Mouse (Mus musculus): Measurements from ENCODE around the gene Snx33.

Gene Snx33

DNA sequence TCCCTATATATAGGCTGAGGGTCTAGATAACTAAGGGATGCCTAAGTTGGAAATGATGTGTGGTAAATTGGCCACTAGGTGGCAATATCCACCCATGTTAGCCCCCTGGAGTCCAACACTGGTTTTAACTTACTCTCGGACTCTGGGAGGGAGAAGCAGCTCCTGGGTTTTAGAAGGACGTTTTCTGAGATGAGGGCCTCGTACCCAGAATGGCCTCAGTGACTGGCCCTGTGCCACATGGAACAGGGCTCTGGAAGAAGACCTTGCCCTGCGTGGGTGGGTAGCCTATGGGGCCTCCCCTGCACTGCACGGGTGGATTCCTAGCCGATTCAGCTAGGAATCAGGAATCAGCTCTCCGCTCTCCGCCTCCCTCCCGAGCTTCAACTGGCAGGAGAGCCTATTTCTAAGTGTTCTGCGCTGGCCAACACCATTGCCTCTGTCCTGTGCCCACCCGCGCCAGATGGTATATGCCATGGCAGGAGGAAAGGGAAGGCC, 36.6 kb downstream of the Snx33 start:
- peak; percentile 50 to 63 for DNase-seq (ENCODE audit: low read depth in 2 of 2, low spot score in 2 of 2)

DNA sequence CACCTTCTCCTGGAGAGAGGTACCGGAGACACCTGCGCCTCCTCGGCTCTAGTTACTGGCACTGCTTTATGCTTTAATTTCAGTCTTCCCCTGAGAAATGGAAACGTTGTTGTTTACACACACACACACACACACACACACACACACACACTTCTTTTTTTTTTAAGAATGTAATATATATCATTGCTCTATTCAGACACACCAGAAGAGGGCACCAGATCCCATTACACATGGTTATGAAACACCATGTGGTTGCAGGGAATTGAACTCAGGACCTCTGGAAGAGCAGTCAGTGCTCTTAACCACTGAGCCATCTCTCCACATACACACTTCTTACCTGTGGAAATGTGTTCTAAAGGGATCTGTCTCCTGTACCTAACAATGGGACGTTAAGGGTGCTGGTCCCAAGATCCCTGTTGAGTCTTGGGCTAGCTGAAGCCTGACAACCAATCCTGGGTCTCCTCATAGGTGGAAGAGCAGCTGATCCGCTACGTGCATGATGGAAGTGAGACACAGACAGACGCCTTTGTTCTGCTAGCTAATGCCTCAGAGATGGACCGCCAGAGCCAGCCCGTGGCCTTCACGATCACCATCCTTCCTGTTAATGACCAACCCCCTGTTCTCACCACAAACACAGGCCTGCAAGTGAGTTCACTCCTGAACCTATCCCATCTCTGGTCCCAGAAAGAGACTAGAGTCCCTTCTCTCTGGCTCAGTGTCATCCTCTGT, 37.5 kb downstream of the Snx33 start:
- DNase-seq (ENCODE audit: low read depth in 2 of 2, low spot score in 2 of 2), result no peak

GRCm38 (mm10) chr9:56889817-56890216, 38.4 kb downstream of the Snx33 start:
- peak; percentile 58 to 64 for DNase-seq (ENCODE audit: low read depth in 2 of 2, low spot score in 2 of 2)

DNA sequence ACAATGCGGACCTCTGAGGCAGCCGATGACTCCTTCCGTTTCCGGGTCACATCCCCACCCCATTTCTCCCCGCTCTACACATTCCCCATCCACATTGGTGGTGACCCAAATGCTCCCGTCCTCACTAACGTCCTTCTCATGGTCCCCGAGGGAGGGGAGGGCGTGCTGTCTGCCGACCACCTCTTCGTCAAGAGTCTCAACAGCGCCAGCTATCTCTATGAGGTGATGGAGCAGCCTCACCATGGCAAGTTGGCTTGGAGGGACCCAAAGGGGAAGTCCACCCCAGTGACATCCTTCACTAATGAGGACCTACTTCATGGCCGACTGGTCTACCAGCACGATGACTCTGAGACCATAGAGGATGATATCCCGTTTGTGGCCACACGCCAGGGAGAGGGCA, 40.6 kb downstream of the Snx33 start:
- DNase-seq (ENCODE audit: low read depth in 2 of 2, low spot score in 2 of 2), result no peak

- no peak for DNase-seq (ENCODE audit: low read depth in 2 of 2, low spot score in 2 of 2)
Observed at GRCm38 (mm10) chr9:56886601-56887000, 41.6 kb downstream of the Snx33 start.

DNA sequence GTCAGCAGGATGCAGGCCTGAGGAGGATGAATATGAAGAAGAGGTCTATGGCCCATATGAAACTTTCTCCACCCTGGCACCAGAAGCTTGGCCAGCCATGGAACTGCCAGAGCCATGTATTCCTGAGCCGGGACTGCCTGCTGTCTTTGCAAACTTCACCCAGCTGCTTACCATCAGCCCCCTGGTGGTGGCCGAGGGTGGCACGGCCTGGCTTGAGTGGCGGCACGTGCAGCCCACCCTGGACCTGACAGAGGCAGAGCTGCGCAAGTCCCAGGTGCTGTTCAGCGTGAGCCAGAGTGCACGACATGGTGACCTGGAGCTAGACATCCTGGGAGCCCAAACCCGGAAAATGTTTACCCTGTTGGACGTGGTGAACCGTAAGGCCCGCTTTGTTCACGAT, 42.1 kb downstream of the Snx33 start:
- no peak for DNase-seq (ENCODE audit: low read depth in 2 of 2, low spot score in 2 of 2)

- DNase-seq (ENCODE audit: low read depth in 2 of 2, low spot score in 2 of 2), result no peak
Observed at GRCm38 (mm10) chr9:56884328-56884727, 43.8 kb downstream of the Snx33 start.

GRCm38 (mm10) chr9:56883470-56883869, 44.7 kb downstream of the Snx33 start:
- DNase-seq (ENCODE audit: low read depth in 2 of 2, low spot score in 2 of 2), result no peak

DNA sequence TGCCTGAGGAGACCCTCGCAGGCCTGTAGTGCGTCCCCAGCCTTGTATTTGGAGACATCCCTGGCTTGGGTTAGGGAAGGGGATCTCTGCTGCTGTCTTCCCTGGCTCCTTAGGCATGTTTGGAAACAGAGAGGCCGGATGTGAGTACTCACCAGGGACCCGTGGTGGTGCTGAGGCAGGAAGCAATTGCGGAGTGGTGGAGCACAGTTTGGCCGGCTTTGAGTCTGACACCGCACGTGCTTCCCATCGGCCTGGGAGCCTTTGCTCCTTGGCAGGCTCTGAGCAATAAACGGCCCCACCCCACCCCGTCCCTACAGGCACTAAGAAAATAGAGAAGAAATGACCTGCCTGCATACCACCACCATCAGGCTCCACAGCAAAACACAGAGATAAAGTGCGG, 45.4 kb downstream of the Snx33 start:
- no peak for DNase-seq (ENCODE audit: low read depth in 2 of 2, low spot score in 2 of 2)

DNA sequence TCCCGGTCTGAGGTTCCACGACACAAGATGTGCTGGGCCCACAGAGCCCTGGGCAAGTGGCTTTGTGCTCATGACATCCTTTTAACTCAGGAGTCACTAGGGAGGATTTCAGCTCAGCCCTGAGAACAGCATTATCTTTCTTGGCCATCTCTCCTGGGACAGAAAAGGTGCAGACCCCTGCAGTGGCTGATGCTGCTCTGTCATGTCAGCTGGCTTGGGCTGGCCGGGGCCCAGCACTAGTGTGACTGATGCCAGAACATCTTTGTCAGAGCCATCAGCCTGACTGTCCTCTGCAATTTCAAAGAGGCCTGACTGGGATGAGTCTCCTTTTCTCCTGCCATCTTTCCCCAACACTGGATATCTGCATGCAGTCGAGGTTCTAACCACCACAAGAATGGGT, 45.9 kb downstream of the Snx33 start:
- no peak for DNase-seq (ENCODE audit: low read depth in 2 of 2, low spot score in 2 of 2)

- no peak for DNase-seq (ENCODE audit: low read depth in 2 of 2, low spot score in 2 of 2)
Observed at GRCm38 (mm10) chr9:56881539-56882082, 46.6 kb downstream of the Snx33 start.

DNA sequence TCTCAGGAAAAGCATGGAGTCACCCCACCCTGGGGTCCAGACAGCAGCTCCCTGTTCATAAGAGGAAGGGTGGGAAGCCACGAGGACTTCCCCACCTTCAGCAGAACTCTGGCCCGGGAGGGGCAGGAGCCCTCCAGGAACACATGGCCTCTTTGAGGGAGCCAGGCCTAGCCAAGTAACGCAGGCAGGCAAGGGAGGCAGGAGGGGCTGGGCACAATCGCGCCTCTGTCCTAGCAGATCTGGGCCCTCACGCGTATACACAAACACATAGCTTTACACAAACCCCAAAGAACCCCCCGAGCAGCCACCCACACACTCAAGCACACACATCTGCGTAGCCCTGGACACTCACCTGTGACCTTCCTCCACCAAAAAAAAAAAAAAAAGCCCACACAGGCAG, 47.4 kb downstream of the Snx33 start:
- no peak for DNase-seq (ENCODE audit: low read depth in 2 of 2, low spot score in 2 of 2)

DNA sequence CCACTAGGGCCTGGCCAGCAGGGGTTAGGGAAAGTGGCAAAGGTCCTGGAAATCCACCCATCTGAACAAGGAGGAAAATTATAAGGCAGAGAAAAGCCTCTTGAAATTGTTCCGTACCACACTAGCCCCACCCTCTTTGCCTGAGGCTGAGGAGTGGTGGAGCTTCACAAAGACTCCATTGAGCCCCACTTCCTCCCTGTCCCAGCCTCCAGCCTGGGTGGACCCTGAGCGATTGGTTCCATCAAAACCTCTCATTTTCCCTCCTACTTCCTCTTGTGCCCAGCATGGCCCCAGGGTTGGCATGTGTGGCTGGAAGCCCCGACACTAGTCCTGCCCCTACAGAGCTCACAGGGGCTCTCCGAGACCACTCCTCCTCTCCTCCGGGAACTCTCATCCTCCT, 50.9 kb downstream of the Snx33 start:
- no peak for DNase-seq (ENCODE audit: low read depth in 2 of 2, low spot score in 2 of 2)

DNA sequence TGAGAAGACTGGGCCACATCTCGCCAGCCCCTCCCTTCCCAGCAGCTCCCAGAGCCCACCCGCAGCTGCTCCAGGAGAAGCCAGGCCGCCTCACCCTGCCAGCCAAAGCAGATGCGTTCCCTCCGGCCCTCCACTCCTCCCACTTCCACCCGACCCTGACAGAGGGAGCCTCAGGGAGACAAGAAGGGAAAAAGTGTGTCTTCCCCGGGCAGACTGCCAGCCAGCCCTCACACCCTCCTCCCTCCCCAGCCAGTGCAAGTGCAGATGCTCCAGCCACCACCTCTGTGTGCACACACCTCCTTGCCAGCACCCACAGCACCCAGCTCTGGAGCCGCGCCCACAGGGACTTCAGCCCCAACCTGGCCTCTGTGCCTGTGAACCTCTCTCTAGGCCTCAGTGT, 51.4 kb downstream of the Snx33 start:
- no peak for DNase-seq (ENCODE audit: low read depth in 2 of 2, low spot score in 2 of 2)

- no peak for DNase-seq (ENCODE audit: low read depth in 2 of 2, low spot score in 2 of 2)
Observed at GRCm38 (mm10) chr9:56873097-56873496, 55.1 kb downstream of the Snx33 start.

- DNase-seq (ENCODE audit: low read depth in 2 of 2, low spot score in 2 of 2), result no peak
Observed at GRCm38 (mm10) chr9:56872105-56872903, 55.9 kb downstream of the Snx33 start.

DNA sequence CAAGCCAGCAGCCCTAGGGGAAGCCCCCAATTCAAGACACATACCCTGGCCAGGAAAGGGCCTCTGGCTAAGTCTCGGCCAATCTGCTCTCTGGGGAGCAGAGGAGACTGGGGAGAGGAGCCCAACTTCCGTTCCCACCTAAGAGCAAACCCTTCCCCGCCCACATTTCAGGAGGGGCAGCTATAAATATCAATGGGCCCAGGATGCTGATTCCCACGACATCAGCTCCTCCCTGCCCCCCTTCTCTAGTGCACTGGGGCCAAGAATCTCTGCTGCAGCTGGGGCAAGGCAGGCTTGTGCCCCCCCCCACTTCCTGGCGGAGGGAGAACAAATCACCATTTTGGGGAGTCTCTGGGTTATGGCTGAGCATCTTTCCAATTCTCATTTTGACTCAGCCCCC, 57.0 kb downstream of the Snx33 start:
- no peak for DNase-seq (ENCODE audit: low read depth in 2 of 2, low spot score in 2 of 2)

- no peak for DNase-seq (ENCODE audit: low read depth in 2 of 2, low spot score in 2 of 2)
Observed at GRCm38 (mm10) chr9:56870778-56871177, 57.4 kb downstream of the Snx33 start.

DNA sequence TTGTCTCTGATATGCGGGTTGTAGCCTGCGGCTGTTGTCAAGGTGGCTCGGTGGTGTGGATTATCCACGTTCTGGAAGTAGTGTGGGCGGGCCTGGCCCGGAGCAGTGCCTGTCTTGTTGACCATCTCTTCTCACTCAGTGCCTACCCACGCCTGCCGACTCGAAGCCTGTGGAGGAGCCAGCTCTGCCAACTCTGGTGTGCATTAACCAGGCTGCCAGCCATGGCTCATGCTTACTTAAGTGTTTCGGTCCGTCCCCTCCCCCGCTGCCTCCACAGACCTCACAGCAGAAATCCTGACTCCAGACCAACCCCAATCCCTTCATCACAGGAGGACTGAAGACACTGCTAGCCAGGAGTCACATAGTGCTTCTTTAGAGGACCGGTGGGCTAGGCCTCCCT, 58.6 kb downstream of the Snx33 start:
- DNase-seq (ENCODE audit: low read depth in 2 of 2, low spot score in 2 of 2), result no peak

DNA sequence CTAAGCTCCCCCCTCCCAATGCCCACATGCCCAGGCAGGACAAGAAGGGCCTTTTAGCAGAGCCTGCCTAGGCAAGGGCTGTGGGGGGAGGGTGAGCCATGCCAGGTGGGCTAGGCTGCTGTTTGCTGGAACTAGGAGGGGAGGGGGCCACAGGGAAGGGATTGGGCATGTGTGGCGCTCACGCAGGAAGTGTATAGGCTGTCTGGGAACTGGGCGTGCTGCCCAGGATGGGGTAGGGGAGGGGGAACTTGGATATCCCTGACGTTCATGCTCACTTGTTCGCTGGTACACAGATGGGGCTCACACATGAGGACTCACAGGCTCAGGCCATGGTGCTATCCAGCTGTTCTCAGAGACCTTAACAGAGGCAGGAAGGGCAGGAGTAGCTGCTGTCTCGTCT, 59.9 kb downstream of the Snx33 start:
- DNase-seq (ENCODE audit: low read depth in 2 of 2, low spot score in 2 of 2), result no peak

Measured in CD8-positive naive resting alpha-beta T cell, adult 2 months (primary cell).